Mouse (Mus musculus) thymus, adult 18-20 months (tissue): ENCODE measurements around the gene Kif3a.

Source experiments
- DNase-seq, 2 experiments: peaks; one replicate each; pipeline ENCODE4 v3.0.0; 2022; ENCODE audit warnings: mixed read lengths in 2 of 2

The Kif3a gene

DNA sequence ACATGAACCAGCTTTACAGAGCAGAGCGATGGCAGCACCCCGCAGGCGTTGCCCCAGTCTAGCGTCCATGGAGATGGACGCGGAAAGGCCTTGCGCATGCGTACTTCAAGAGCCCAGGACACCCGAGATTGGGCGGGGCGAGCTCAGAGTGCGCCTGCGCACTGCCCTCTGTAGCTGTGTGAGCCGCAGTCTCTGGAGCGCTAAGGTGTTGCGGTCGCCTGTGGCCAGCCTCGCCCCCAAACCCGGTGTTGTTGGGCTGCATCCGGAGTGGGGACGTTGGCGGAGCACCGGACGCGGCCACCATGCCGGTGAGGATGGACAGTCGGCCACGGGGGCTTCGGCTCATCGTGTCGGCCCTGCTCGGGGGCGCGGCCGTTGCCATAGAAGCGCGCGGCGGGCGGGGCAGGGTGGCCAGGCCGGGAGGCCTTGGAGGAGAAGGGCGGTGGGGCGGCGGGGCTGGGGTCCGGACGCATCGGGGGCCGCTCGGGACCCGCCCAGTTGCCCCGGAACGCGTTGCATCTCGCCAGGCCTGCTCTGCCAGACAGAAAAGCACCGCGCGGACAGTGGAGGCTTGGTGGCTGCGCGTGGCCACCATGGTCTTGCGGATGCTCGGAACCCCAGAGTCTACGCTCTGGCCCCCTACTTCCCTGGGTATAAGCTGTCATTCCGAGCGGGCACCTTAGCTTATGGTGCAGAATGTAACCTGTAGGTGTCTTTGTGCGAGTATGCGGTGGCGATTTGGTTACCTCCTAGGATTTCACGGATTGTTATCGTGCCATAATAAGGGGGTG lies at the start of gene Kif3a:
Kif3a (plus strand) TSS at position 156 of the 791 bp plus-strand sequence.
- peak; percentile 84 to 87 for DNase-seq

GRCm38 (mm10) chr11:53518759-53519158 lies 48.4 kb upstream of the Kif3a start:
- no peak for DNase-seq

GRCm38 (mm10) chr11:53519207-53520121 lies 47.7 kb upstream of the Kif3a start, which contains the start of gene Sept8:
Gene Sept8, plus strand, starts transcription at chr11:53519257.
- DNase-seq: no peak

DNA sequence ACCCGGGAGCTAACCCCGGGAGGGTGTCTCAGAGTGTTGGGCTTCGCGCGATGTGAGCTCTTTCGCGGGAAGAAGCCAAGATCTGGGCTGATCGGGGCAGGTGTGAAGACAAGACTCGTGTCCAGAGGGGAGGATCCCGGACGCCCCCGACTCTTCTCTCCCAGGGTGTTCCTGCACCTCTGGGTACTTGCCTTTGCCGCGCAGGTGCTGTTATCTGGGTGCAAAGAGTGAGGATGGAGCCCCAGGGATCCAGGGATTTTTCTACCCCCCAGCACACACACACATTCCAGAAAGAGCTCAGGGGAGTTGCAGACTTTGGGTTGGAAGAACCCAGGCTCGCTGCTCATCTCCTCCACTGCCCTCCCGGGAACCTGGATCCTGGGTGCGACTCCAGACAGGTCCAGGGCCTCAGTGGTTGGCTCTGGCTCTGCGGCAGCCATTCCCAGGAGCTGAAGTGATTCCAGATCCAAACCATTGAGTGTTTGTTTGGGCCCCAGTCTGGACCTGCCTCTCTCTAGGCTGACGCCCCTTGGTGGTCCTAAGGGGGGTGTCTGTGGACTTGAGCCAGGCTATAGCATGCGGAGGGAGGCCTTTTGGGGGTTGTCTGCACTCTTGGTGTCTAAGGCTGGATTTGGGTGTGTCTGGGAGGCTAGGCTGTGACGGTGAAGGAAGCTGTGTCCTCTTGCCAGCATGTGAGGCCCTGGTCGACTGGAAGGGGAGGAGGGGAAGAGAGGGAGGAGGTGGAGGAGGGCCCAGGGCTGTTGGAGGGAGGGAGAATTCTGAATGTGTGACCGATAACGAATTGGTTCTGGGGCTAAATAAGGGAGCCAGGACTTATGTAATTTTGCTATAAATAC lies 46.8 kb upstream of the Kif3a start:
- DNase-seq: no peak

DNA sequence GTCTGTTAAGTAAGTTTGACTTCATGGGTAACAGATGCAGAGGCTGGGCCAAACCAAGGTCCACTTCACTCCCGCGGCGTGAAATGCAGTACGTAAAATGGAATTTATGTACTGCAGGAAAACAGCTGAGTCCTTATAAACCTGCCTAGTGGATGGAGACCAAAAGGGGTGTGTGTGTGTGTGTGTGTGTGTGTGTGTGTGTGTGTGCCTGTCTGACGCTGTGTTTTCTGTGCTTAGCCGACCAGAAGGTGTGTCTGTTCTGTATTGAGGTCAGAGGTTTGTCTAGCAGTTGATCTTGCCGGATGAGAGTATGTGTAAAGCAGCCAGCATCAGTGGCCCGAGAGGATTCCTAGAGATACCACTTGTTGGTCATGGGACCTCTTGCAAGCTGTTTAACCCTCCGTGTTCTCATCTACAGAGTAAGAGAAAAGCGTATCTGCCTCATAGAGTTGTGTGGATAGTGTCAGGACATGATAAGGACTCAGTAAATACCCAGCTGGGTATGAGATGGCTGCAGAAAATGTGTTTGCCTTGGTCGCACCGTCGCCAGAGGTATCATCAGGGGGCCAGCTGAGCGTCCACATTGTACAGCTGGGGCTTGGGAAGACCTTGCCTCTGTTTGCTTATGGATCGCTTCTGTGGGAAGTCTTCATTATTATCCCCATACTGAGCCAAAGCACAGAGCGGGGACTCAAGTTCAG lies 45.9 kb upstream of the Kif3a start:
- no peak for DNase-seq

- no peak for DNase-seq
Measured at GRCm38 (mm10) chr11:53521821-53522131, 45.4 kb upstream of the Kif3a start.

GRCm38 (mm10) chr11:53522362-53522761 lies 44.8 kb upstream of the Kif3a start:
- no peak for DNase-seq

DNA sequence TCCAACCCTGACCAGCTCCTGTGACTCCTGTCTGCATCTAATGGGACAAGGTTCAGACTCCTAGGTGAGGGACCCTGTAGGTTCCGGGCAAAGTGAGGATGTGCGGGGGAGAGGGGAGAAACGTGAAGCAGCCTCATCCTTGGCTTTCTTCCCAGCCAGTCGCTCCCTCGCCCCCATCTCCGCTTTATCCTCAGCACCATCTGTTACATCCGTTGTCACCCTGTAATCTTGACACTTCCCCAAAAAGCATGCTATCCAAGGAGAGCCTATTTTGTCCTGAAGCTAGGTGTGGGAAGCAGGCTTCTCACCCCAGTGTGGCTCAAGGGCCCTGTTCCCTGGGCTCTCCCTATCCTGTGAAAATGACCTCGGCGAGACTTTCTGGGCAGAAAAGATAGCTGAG lies 44.2 kb upstream of the Kif3a start:
- no peak for DNase-seq

DNA sequence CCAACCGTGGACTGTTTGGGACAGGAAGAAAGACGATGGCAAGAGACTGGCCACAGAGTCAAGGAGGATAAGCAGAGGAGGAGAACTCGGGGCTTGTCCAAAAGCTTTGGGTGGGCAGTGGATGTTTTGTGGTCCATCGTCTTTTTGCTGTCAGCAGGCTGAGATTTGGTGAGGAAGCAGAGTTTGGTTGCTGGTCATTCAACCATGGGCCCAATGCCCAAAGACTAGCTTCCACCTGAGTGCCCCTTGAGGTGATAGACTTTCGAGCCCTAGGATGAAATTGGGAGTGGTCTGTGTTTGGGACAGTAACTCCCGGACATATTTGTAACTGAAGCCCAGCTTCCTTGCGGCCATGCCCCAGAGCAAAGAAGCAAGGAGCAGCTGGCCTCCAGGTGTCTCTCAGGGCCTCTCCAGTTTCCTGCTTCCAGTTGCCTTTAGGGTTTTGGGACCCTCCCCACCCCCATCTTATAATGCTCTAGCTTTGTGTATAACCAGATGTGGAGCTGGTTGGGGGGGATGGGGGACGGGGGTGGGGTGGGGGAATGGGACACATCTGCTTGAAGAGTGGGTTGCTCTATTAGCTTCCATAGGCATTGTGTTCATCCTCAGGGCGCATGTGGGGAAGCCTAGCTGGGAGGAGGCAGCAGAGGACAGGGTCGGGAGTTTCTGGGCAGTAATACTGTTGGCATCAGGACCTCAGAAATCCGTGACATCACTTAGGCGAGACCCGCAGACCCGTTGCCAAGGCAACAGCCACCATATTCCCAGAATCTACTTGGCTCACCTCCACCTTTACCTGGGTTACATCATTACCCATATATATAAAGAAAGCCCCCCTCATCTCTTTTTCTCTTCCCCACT lies 43.4 kb upstream of the Kif3a start:
- no peak for DNase-seq

DNA sequence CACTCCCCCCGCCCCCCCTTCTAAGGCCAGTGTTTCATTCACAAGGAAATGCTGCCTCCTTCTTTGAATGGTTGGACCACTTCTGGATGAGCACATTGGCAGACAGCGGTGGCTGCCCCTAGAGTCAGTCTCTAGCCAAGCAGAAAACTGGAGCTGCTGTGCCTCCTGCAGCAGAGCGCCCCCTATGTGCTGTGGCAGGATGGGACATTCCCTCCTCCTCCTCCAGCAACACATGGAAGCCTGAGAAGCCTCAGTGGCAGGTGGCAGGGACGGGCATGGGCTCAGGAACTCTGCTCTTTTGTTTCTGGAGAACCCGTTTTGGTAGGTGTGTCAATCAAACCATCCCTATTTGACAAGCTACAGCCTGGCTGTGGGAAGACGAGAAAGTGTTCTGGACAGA lies 42.3 kb upstream of the Kif3a start:
- no peak for DNase-seq

DNA sequence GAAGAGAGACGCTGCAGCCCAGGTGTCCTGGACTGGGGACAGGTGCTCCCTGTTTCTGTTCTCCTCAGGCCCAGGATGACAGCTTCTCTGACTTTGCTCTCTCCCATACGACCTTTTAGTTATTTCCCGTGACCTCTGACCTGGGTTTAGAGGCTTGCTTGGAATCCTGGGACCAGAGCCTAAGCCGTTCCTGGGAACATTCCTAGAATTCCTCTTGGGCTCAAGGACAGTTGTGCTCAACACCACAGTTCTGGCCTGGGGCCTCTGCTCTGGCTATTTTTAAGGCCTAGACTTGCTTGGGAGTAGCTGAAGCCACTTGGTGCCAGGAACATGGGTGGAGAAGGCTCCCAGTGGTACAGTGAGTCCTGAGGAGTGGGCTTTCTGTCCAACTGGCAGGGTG lies 41.7 kb upstream of the Kif3a start:
- DNase-seq: no peak

GRCm38 (mm10) chr11:53528397-53529252 lies 38.6 kb upstream of the Kif3a start:
- DNase-seq: no peak

DNA sequence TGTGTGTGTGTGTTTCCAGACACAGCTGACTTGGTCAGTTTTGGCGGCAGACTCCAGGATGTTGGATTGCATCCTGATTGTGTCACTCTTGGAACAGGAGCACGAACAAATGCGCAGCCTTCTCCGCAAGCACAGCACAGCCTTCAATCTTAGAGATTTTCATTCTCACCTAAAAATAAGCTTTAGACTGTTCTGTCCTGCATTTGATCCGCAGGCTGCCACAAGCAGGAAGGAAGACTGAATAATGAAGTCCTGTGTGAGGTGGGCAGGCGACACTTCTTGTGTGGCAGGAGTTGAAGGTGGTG lies 38.0 kb upstream of the Kif3a start:
- DNase-seq: no peak

DNA sequence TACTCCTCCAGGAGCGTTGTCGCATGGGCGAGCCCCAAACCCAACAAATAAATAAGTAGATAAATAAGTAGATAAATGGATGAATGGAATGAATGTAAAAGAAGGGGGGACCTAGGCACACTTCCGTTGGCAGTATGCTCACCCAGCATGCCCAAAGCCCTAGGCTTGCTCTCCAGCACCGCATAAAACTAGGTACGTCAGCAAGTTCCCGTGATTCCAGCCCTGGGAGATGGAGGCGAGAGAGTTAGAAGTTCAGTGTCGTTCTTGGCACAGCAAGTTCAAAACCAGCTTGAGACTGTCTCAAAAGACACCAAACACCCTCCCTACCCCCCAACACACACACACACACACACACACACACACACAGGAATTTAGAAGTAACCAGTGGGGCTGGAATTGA lies 37.2 kb upstream of the Kif3a start:
- DNase-seq: no peak

- DNase-seq: no peak
Measured at GRCm38 (mm10) chr11:53531578-53532230, 35.5 kb upstream of the Kif3a start.

- no peak for DNase-seq
Measured at GRCm38 (mm10) chr11:53532231-53532620, 35.0 kb upstream of the Kif3a start.

GRCm38 (mm10) chr11:53539002-53539491 lies 28.1 kb upstream of the Kif3a start:
- no peak for DNase-seq

DNA sequence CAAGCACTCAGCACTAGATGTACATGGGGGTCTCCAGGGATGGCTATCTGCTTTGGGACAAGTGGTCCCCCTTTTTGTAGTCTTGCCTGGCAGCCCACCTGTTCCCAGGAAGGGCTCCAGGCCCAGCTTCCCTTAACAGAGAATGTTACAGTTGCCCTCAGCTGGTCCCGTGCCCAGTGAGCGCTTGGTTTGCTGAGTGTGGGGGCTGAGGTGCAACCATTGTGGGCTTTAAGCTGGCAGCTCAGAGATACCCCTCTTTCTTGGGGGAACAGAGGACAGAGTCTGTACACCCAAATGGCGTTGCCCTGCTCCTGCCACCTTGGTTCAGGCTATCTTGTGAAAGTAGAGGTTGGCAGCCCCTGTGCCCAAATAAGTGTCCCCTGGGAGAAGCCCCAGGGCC lies 26.8 kb upstream of the Kif3a start:
- DNase-seq: no peak

DNA sequence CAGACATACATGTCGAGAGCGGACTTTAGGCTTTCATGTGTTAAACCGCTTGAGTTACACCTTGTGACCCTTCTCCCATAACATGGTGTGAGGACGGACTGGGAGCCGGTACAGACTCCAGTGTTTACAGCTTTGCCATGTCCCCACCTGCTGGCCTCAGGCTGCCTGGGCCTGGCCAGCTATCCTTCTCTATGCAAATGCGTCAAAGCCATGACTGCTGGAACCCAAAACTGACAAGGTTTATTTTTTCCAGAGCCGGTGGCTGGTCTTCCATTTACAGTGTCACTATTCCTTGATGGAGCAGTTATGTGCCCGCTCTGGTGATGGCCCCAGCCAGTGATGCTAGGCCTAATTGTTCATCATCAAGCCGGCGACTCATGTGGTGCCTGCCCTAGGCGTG lies 26.0 kb upstream of the Kif3a start:
- no peak for DNase-seq

GRCm38 (mm10) chr11:53543021-53543420 lies 24.2 kb upstream of the Kif3a start:
- DNase-seq: no peak
